Mouse (Mus musculus): Measurements from ENCODE around the gene Vmn1r84.

The Vmn1r84 gene

DNA sequence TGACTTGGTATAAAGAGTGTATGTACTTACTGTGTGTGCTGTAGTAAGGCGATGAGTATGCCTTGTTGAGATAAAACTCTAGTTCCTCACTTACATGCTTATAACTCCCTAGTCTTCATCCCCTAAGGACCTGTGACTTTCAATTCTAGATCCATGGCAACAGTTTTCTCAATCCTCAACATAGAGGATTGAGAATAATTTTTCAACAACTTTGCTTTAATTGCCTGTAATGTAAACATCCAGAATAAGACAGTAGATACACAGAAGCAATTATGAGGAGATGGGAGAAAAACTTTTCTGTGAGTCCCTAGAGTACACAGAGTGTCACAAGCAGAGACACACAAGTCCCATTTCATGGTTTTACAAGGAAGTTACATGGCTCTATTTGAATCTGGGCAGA is at the start of gene Vmn1r84:
TSS of gene Vmn1r84 (minus strand) at position 101 of the 400 bp plus-strand sequence.
- DNase-seq = no peak

DNA sequence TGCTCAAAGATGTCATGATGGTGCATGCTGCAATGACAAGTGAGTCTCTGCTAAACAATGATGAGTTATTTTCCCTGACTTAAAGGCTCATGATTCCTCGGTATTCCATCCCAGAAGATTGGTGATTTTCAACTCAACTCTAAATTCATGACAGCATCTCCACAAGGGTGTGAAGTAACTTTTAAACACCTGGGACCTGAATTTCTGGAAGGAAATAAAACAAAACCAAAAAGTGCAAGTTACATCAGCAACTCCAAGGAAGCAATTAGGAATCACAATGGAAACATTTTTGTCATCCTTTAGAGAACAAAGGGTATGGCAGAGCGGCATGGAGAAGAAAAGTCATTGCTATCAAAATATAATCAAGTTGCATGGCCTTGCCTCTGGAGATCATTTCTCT is 39.7 kb downstream of the Vmn1r84 start, which contains the start of gene Vmn1r83:
TSS of gene Vmn1r83 (minus strand) at position 101 of the 400 bp plus-strand sequence.
- DNase-seq = no peak
